Mouse (Mus musculus) midbrain, embryonic 14.5 days (tissue): ENCODE measurements around the gene Fyn. TPM values are rescaled to one million over a fixed set of nuclear protein-coding genes. Genes with fewer than 3 reads are reported as not detected.

Experiments used
- ATAC-seq: fragments of 200-750 bp; cut with Nextera tagmentation; 2 replicates; pipeline ENCODE4 v1.8.0; 2017; ENCODE audit warnings: moderate number of reproducible peaks, moderate library complexity; ENCODE audit not compliant: low FRiP score, low TSS enrichment
- DNase-seq: peaks from one replicate; pipeline ENCODE4 v3.0.0-alpha.2; 2015
- H3K27ac ChIP-seq: fragments of 300-500 bp; sonication (generic); replicated peaks from 2 replicates; pipeline ENCODE4 v1.5.1; 2014; ENCODE audit warnings: mild to moderate bottlenecking, low read depth, low read length, moderate library complexity
- H3K27me3 ChIP-seq: fragments of 300-500 bp; sonication (generic); 2 replicates; pipeline ENCODE4 v1.6.1; 2014; ENCODE audit warnings: low read length, control low read depth, mixed read lengths; ENCODE audit not compliant: control insufficient read depth, insufficient read depth
- H3K36me3 ChIP-seq: fragments of 300-500 bp; sonication (generic); 2 replicates; pipeline ENCODE4 v1.6.1; 2014; ENCODE audit warnings: low read length, control low read depth; ENCODE audit not compliant: control insufficient read depth, insufficient read depth
- H3K4me1 ChIP-seq: fragments of 300-500 bp; sonication (generic); 2 replicates; pipeline ENCODE4 v1.6.1; 2014; ENCODE audit warnings: mild to moderate bottlenecking, antibody characterized with exemption, low read length, control low read depth; ENCODE audit not compliant: control insufficient read depth, insufficient read depth
- H3K4me2 ChIP-seq: fragments of 300-500 bp; sonication (generic); 2 replicates; pipeline ENCODE4 v1.6.1; 2014; ENCODE audit warnings: mild to moderate bottlenecking, low read length, moderate library complexity
- H3K4me3 ChIP-seq: fragments of 300-500 bp; sonication (generic); replicated peaks from 2 replicates; pipeline ENCODE4 v1.5.1; 2014; ENCODE audit warnings: low read depth, low read length
- H3K9ac ChIP-seq: fragments of 300-500 bp; sonication (generic); replicated peaks from 2 replicates; pipeline ENCODE4 v1.6.1; 2014; ENCODE audit warnings: mild to moderate bottlenecking, low read length, moderate library complexity
- H3K9me3 ChIP-seq: fragments of 300-500 bp; sonication (generic); 2 replicates; pipeline ENCODE4 v1.6.1; 2016; ENCODE audit warnings: low read length, control low read depth, mixed read lengths; ENCODE audit not compliant: control insufficient read depth
- WGBS: fragments of 180-500 bp; shearing (Covaris S2); extraction: QIAGEN DNeasy Blood & Tissue Kit; methylation state at CpG from one replicate; pipeline ENCODE4 v1.1.7; 2014; 5-methylcytosine and 5-hydroxymethylcytosine counted together
- polyA plus RNA-seq: library from polyadenylated mRNA; unstranded; fragments of >200 nt; fragmentation: Nextera tagmentation; extraction: Ambion mirVana; gene quantifications from 2 replicates; pipeline ENCODE4 v1.2.1, GENCODE M21; 2014

The Fyn gene
- polyA plus RNA-seq, 1 experiment from 2014 or later: 90.8 TPM

- DNase-seq (peak; percentile 65), ATAC-seq (no peak)
- 53% methylated on average over 2 of the region's 2 CpGs for WGBS
- Histone ChIP-seq H3K9me3 (no peaks in the 10 kb centered on the region), H3K4me3 (no peak overlapping the region), H3K36me3 (no peaks in the 10 kb centered on the region), H3K27ac (no peak overlapping the region), H3K4me1 (peaks cover 39% of the 10 kb centered on the region), H3K4me2 (no peak overlapping the region), H3K9ac (no peak overlapping the region), H3K27me3 (no peaks in the 10 kb centered on the region)
Measured at GRCm38 (mm10) chr10:39460621-39461020, 92.0 kb downstream of the Fyn start.

GRCm38 (mm10) chr10:39461909-39462308, 93.3 kb downstream of the Fyn start:
- 37% methylated on average over 5 of the region's 5 CpGs for WGBS

GRCm38 (mm10) chr10:39462711-39463110, 94.1 kb downstream of the Fyn start:
- Histone ChIP-seq H3K27me3 (no peaks in the 10 kb centered on the region), H3K4me2 (no peak overlapping the region), H3K9me3 (no peaks in the 10 kb centered on the region), H3K9ac (no peak overlapping the region), H3K4me1 (peaks cover 39% of the 10 kb centered on the region), H3K4me3 (no peak overlapping the region), H3K36me3 (no peaks in the 10 kb centered on the region), H3K27ac (peak overlapping the region; percentile 37; the same call in 1 of the 2 replicates)
- ATAC-seq (no peak), DNase-seq (no peak)
- 77% methylated on average over 8 of the region's 8 CpGs for WGBS

More at GRCm38 (mm10) chr10:39461909-39462308, 93.3 kb downstream of the Fyn start:
- Histone ChIP-seq H3K4me2 (no peak overlapping the region), H3K4me3 (no peak overlapping the region), H3K4me1 (peaks cover 39% of the 10 kb centered on the region), H3K9me3 (no peaks in the 10 kb centered on the region), H3K27ac (peak overlapping the region; percentile 57; the same call in 1 of the 2 replicates), H3K27me3 (no peaks in the 10 kb centered on the region), H3K36me3 (no peaks in the 10 kb centered on the region), H3K9ac (no peak overlapping the region)
- DNase-seq (no peak), ATAC-seq (no peak)

GRCm38 (mm10) chr10:39464383-39464782, 95.7 kb downstream of the Fyn start:
- peaks cover 23% of the 10 kb centered on the region for H3K4me1 ChIP-seq
- no peaks in the 10 kb centered on the region for H3K9me3 ChIP-seq
- H3K27ac ChIP-seq: no peak overlapping the region
- H3K9ac ChIP-seq: no peak overlapping the region
- 93% methylated on average over 5 of the region's 5 CpGs for WGBS
- no peak for DNase-seq
- no peaks in the 10 kb centered on the region for H3K36me3 ChIP-seq
- H3K27me3 ChIP-seq: no peaks in the 10 kb centered on the region
- no peak overlapping the region for H3K4me2 ChIP-seq
- no peak overlapping the region for H3K4me3 ChIP-seq
- ATAC-seq: no peak

GRCm38 (mm10) chr10:39467317-39467716, 98.7 kb downstream of the Fyn start:
- DNase-seq (no peak), ATAC-seq (no peak)
- no peak overlapping the region for H3K4me2 ChIP-seq
- no peak overlapping the region for H3K4me3 ChIP-seq
- no peak overlapping the region for H3K27ac ChIP-seq
- no peaks in the 10 kb centered on the region for H3K9me3 ChIP-seq
- 79% methylated on average over 6 of the region's 6 CpGs for WGBS
- H3K36me3 ChIP-seq: no peaks in the 10 kb centered on the region
- H3K4me1 ChIP-seq: peaks cover 22% of the 10 kb centered on the region
- no peak overlapping the region for H3K9ac ChIP-seq
- H3K27me3 ChIP-seq: no peaks in the 10 kb centered on the region

- ATAC-seq (no peak), DNase-seq (no peak)
- Histone ChIP-seq H3K27ac (no peak overlapping the region), H3K4me2 (no peak overlapping the region), H3K27me3 (no peaks in the 10 kb centered on the region), H3K36me3 (no peaks in the 10 kb centered on the region), H3K4me3 (no peak overlapping the region), H3K9ac (no peak overlapping the region), H3K4me1 (peaks cover 20% of the 10 kb centered on the region), H3K9me3 (no peaks in the 10 kb centered on the region)
- 89% methylated on average over 7 of the region's 7 CpGs for WGBS
Measured at GRCm38 (mm10) chr10:39467821-39468220, 99.2 kb downstream of the Fyn start.

GRCm38 (mm10) chr10:39468576-39468975, 99.9 kb downstream of the Fyn start:
- no peak overlapping the region for H3K4me2 ChIP-seq
- DNase-seq (no peak), ATAC-seq (no peak)
- H3K9me3 ChIP-seq: no peaks in the 10 kb centered on the region
- H3K4me1 ChIP-seq: peaks cover 17% of the 10 kb centered on the region
- H3K27ac ChIP-seq: no peak overlapping the region
- no peak overlapping the region for H3K4me3 ChIP-seq
- no peak overlapping the region for H3K9ac ChIP-seq
- H3K36me3 ChIP-seq: no peaks in the 10 kb centered on the region
- WGBS: 89% methylated on average over 3 of the region's 3 CpGs
- no peaks in the 10 kb centered on the region for H3K27me3 ChIP-seq

- Histone ChIP-seq H3K36me3 (no peaks in the 10 kb centered on the region), H3K27me3 (no peaks in the 10 kb centered on the region), H3K9ac (no peak overlapping the region), H3K4me1 (peaks cover 17% of the 10 kb centered on the region), H3K9me3 (no peaks in the 10 kb centered on the region), H3K4me2 (no peak overlapping the region), H3K27ac (no peak overlapping the region), H3K4me3 (no peak overlapping the region)
- WGBS: 87% methylated on average over 7 of the region's 7 CpGs
- DNase-seq (no peak), ATAC-seq (no peak)
Measured at GRCm38 (mm10) chr10:39469341-39469740, 100.7 kb downstream of the Fyn start.

GRCm38 (mm10) chr10:39470321-39470720, 101.7 kb downstream of the Fyn start:
- Histone ChIP-seq H3K4me1 (peaks cover 17% of the 10 kb centered on the region), H3K36me3 (no peaks in the 10 kb centered on the region), H3K4me2 (no peak overlapping the region), H3K27ac (no peak overlapping the region), H3K9ac (no peak overlapping the region), H3K27me3 (no peaks in the 10 kb centered on the region), H3K4me3 (no peak overlapping the region), H3K9me3 (no peaks in the 10 kb centered on the region)
- 81% methylated on average over 7 of the region's 7 CpGs for WGBS
- no peak for DNase-seq
- no peak for ATAC-seq
